Mouse (Mus musculus) layer of hippocampus, adult 2 months (tissue): Measurements from ENCODE around the gene Phka2. TPM values are rescaled to one million over a fixed set of nuclear protein-coding genes. Genes with fewer than 3 reads are reported as not detected.

ENCODE experiments used
- DNase-seq, 2 experiments: peaks; one replicate each; pipeline ENCODE4 v3.0.0; 2022; ENCODE audit warnings: low spot score in 2 of 2
- H3K27ac ChIP-seq: fragments of 200-600 bp; 2 replicates; pipeline ENCODE4 v1.8.1; 2022
- H3K4me3 ChIP-seq: fragments of 200-600 bp; 2 replicates; pipeline ENCODE4 v1.8.1; 2022; ENCODE audit warnings: mild to moderate bottlenecking
- CTCF ChIP-seq: fragments of 200-600 bp; conservative IDR thresholded peaks from 2 replicates; pipeline ENCODE4 v1.8.1; 2022; ENCODE audit warnings: antibody characterized with exemption, mild to moderate bottlenecking, moderate library complexity
- long read RNA-seq, 2 experiments: library from polyadenylated mRNA; stranded (forward); transcript quantifications; one replicate each; pipeline ENCODE4 v2.0.0; 2021; ENCODE audit warnings: borderline mapping rate in 2 of 2
- total RNA-seq, 2 experiments: library from RNA; stranded (reverse); gene quantifications; 2 replicates each; pipeline ENCODE4 v1.2.3; 2021

The Phka2 gene
- 10 to 100 TPM; 27.7 to 37.4 TPM for total RNA-seq
- long read RNA-seq, experiment 1, partial matches to known transcripts = 2 of 4 reads
- long read RNA-seq, experiment 1, other reads (novel, unspliced or antisense) = 2 of 4 reads
- long read RNA-seq, experiment 2, full-length matches to known transcripts = 3 of 14 reads
- long read RNA-seq, experiment 2, partial matches to known transcripts = 2 of 14 reads
- long read RNA-seq, experiment 2, other reads (novel, unspliced or antisense) = 9 of 14 reads

- Histone ChIP-seq H3K27ac (peak within 1 kb of the TSS; percentile 96), H3K4me3 (peak within 1 kb of the TSS; percentile 73)
- TF ChIP-seq CTCF = no peak
- peak; percentile 75 to 77 for DNase-seq
These were observed at the start of gene Phka2 for GRCm38 (mm10) chrX:160502048-160503041. TSS of gene Phka2 (plus strand) at chrX:160502166.

GRCm38 (mm10) chrX:160455686-160456085, 46.3 kb upstream of the Phka2 start:
- peak; percentile 50 for TF ChIP-seq CTCF
- DNase-seq = no peak
- Histone ChIP-seq H3K27ac (no peak overlapping the region), H3K4me3 (no peak overlapping the region)

GRCm38 (mm10) chrX:160471257-160471786, 30.6 kb upstream of the Phka2 start:
- no peak for DNase-seq
- H3K27ac ChIP-seq = no peak overlapping the region
- no peak for TF ChIP-seq CTCF

GRCm38 (mm10) chrX:160489784-160490183, 12.2 kb upstream of the Phka2 start:
- TF ChIP-seq CTCF = no peak
- no peak for DNase-seq
- Histone ChIP-seq H3K4me3 (no peak overlapping the region), H3K27ac (no peak overlapping the region)

More at GRCm38 (mm10) chrX:160471257-160471786, 30.6 kb upstream of the Phka2 start:
- no peak overlapping the region for H3K4me3 ChIP-seq

GRCm38 (mm10) chrX:160494333-160494732, 7.6 kb upstream of the Phka2 start:
- no peak for TF ChIP-seq CTCF
- H3K27ac ChIP-seq = peak overlapping the region; percentile 43; the same call in 1 of the 2 replicates
- no peak overlapping the region for H3K4me3 ChIP-seq
- DNase-seq = peak in 1 of 2 experiments; percentile 23

- Histone ChIP-seq H3K4me3 (no peak overlapping the region), H3K27ac (no peak overlapping the region)
- no peak for TF ChIP-seq CTCF
- DNase-seq = no peak
These were observed 7.0 kb upstream of the Phka2 start for GRCm38 (mm10) chrX:160494921-160495320.

- Histone ChIP-seq H3K4me3 (no peak overlapping the region), H3K27ac (no peak overlapping the region)
- no peak for TF ChIP-seq CTCF
- no peak for DNase-seq
These were observed 5.5 kb upstream of the Phka2 start for GRCm38 (mm10) chrX:160496473-160496872.

- no peak for TF ChIP-seq CTCF
- Histone ChIP-seq H3K27ac (no peak overlapping the region), H3K4me3 (no peak overlapping the region)
- no peak for DNase-seq
These were observed 871 bp upstream of the Phka2 start for GRCm38 (mm10) chrX:160501095-160501494.

GRCm38 (mm10) chrX:160501687-160502047, 299 bp upstream of the Phka2 start:
- peak overlapping the region; percentile 73 for H3K4me3 ChIP-seq
- TF ChIP-seq CTCF = no peak
- no peak for DNase-seq
- H3K27ac ChIP-seq = peak overlapping the region; percentile 96

- no peak overlapping the region for H3K27ac ChIP-seq
- no peak for TF ChIP-seq CTCF
- DNase-seq = no peak
- no peak overlapping the region for H3K4me3 ChIP-seq
These were observed 7.1 kb downstream of the Phka2 start for GRCm38 (mm10) chrX:160509046-160509445.

GRCm38 (mm10) chrX:160510197-160510596, 8.2 kb downstream of the Phka2 start:
- H3K27ac ChIP-seq = peak overlapping the region; percentile 28; the same call in 1 of the 2 replicates
- no peak for DNase-seq
- no peak overlapping the region for H3K4me3 ChIP-seq
- TF ChIP-seq CTCF = no peak

- H3K27ac ChIP-seq = no peak overlapping the region
- DNase-seq = no peak
- no peak overlapping the region for H3K4me3 ChIP-seq
- TF ChIP-seq CTCF = no peak
These were observed 14.1 kb downstream of the Phka2 start for GRCm38 (mm10) chrX:160516027-160516426.

GRCm38 (mm10) chrX:160542772-160543171, 40.8 kb downstream of the Phka2 start:
- Histone ChIP-seq H3K27ac (no peak overlapping the region), H3K4me3 (no peak overlapping the region)
- DNase-seq = no peak
- no peak for TF ChIP-seq CTCF

- Histone ChIP-seq H3K27ac (no peak overlapping the region), H3K4me3 (no peak overlapping the region)
- no peak for DNase-seq
- TF ChIP-seq CTCF = no peak
These were observed 46.9 kb downstream of the Phka2 start for GRCm38 (mm10) chrX:160548875-160549274.
